Mouse (Mus musculus) T-cell, adult 2 months (primary cell): ENCODE measurements around the gene Thumpd2.

Experiments
- DNase-seq: peaks from one replicate; pipeline ENCODE4 v3.0.0; 2022; ENCODE audit warnings: low spot score

The Thumpd2 gene

GRCm38 (mm10) chr17:81064979-81065311, at the start of gene Thumpd2:
Gene Thumpd2 (minus strand): TSS chr17:81065082.
- DNase-seq = peak; percentile 87

GRCm38 (mm10) chr17:81104237-81104636, 39.4 kb upstream of the Thumpd2 start:
- DNase-seq = no peak

- no peak for DNase-seq
Observed at GRCm38 (mm10) chr17:81102866-81103265, 38.0 kb upstream of the Thumpd2 start.

GRCm38 (mm10) chr17:81098444-81098843, 33.6 kb upstream of the Thumpd2 start:
- no peak for DNase-seq

- DNase-seq = no peak
Observed at GRCm38 (mm10) chr17:81096490-81096889, 31.6 kb upstream of the Thumpd2 start.

GRCm38 (mm10) chr17:81092794-81093193, 27.9 kb upstream of the Thumpd2 start:
- DNase-seq = no peak

- DNase-seq = no peak
Observed at GRCm38 (mm10) chr17:81088866-81089265, 24.0 kb upstream of the Thumpd2 start.

GRCm38 (mm10) chr17:81087735-81088134, 22.9 kb upstream of the Thumpd2 start:
- DNase-seq = no peak

GRCm38 (mm10) chr17:81064279-81064978, 453 bp downstream of the Thumpd2 start:
- peak; percentile 16 for DNase-seq

GRCm38 (mm10) chr17:81063346-81063745, 1.5 kb downstream of the Thumpd2 start:
- DNase-seq = no peak

- DNase-seq = no peak
Observed at GRCm38 (mm10) chr17:81062349-81062871, 2.5 kb downstream of the Thumpd2 start.

- no peak for DNase-seq
Observed at GRCm38 (mm10) chr17:81056796-81057381, 8.0 kb downstream of the Thumpd2 start.

GRCm38 (mm10) chr17:81056035-81056434, 8.8 kb downstream of the Thumpd2 start:
- no peak for DNase-seq

GRCm38 (mm10) chr17:81055522-81055921, 9.4 kb downstream of the Thumpd2 start:
- DNase-seq = no peak

GRCm38 (mm10) chr17:81053274-81053673, 11.6 kb downstream of the Thumpd2 start:
- no peak for DNase-seq

- no peak for DNase-seq
Observed at GRCm38 (mm10) chr17:81047930-81048564, 16.8 kb downstream of the Thumpd2 start.

- peak; percentile 48 for DNase-seq
Observed at GRCm38 (mm10) chr17:81045525-81046150, 19.2 kb downstream of the Thumpd2 start.

GRCm38 (mm10) chr17:81045115-81045514, 19.8 kb downstream of the Thumpd2 start:
- DNase-seq = no peak

GRCm38 (mm10) chr17:81044356-81044755, 20.5 kb downstream of the Thumpd2 start:
- DNase-seq = no peak

GRCm38 (mm10) chr17:81041662-81042061, 23.2 kb downstream of the Thumpd2 start:
- no peak for DNase-seq

GRCm38 (mm10) chr17:81038707-81039408, 26.0 kb downstream of the Thumpd2 start:
- DNase-seq = no peak

- DNase-seq = no peak
Observed at GRCm38 (mm10) chr17:81035354-81035753, 29.5 kb downstream of the Thumpd2 start.
